Mouse (Mus musculus) liver, embryonic 16.5 days (tissue): ENCODE results near the gene Lnp1. TPM values are rescaled to one million over a fixed set of nuclear protein-coding genes. Genes with fewer than 3 reads are reported as not detected.

Experiments
- polyA plus RNA-seq: library from polyadenylated mRNA; unstranded; fragments of >200 nt; fragmentation: Nextera tagmentation; extraction: Ambion mirVana; gene quantifications from 2 replicates; pipeline ENCODE4 v1.2.1, GENCODE M21; 2015

Lnp1 gene
- polyA plus RNA-seq, 1 experiment from 2014 or later: not detected

Other genes starting within 250 kb of the Lnp1 start
- gene Tfg, start 210.6 kb downstream of the Lnp1 start, polyA plus RNA-seq: 70.8 and 71.7 TPM in 2 replicates
- not detected in 2 replicates for gene Adgrg7, start 132.2 kb downstream of the Lnp1 start, polyA plus RNA-seq
- 0.89 and 1.1 TPM in 2 replicates for gene Tmem45a, start 41.9 kb downstream of the Lnp1 start, polyA plus RNA-seq
- 0.13 and 0.27 TPM in 2 replicates for gene Tmem45a2, start 143.3 kb upstream of the Lnp1 start, polyA plus RNA-seq
- gene Tomm70a, start 193.6 kb upstream of the Lnp1 start, polyA plus RNA-seq: 18.3 and 19.5 TPM in 2 replicates
- gene Nit2, start 239.3 kb upstream of the Lnp1 start, polyA plus RNA-seq: 47.4 and 48.0 TPM in 2 replicates